Mouse (Mus musculus) ES-E14 (cell line): ENCODE measurements around the gene Mtap. TPM values are rescaled to one million over a fixed set of nuclear protein-coding genes. Genes with fewer than 3 reads are reported as not detected.

Source experiments
- DNase-seq: peaks from one replicate; pipeline ENCODE4 v3.0.0-alpha.2; 2013; ENCODE audit warnings: low read depth, low spot score
- H3K27ac ChIP-seq: 2 replicates; pipeline ENCODE4 v1.5.1; 2012; ENCODE audit warnings: low read depth, mild to moderate bottlenecking, low read length, moderate library complexity, mixed read lengths; ENCODE audit not compliant: poor library complexity, insufficient read depth, severe bottlenecking
- H3K36me3 ChIP-seq: 2 replicates; pipeline ENCODE4 v1.6.1; 2012; ENCODE audit warnings: mild to moderate bottlenecking, low read length, moderate library complexity, mixed read lengths; ENCODE audit not compliant: control insufficient read depth, poor library complexity, insufficient read depth, severe bottlenecking
- H3K4me1 ChIP-seq, 2 experiments: fragments of 150-350 bp in 1 of 2; sonication (generic) in 1 of 2; 2 replicates each; pipeline ENCODE4 v1.6.1; 2012; ENCODE audit warnings: low read length in 2 of 2, mild to moderate bottlenecking in 1 of 2, mixed read lengths in 1 of 2; ENCODE audit not compliant: control insufficient read depth in 2 of 2, insufficient read depth in 2 of 2, poor library complexity in 1 of 2
- H3K4me3 ChIP-seq, 2 experiments: fragments of 150-350 bp in 1 of 2; sonication (generic) in 1 of 2; 2 replicates each; pipeline ENCODE4 v1.5.1; 2012; ENCODE audit warnings: low read length in 2 of 2, low read depth in 1 of 2, mild to moderate bottlenecking in 1 of 2, mixed read lengths in 1 of 2; ENCODE audit not compliant: insufficient read depth in 1 of 2, poor library complexity in 1 of 2, severe bottlenecking in 1 of 2
- H3K9ac ChIP-seq: 2 replicates; pipeline ENCODE4 v1.6.1; 2012; ENCODE audit warnings: low read depth, mild to moderate bottlenecking, low read length, mixed read lengths; ENCODE audit not compliant: poor library complexity, insufficient read depth, severe bottlenecking
- H3K9me3 ChIP-seq: fragments of 150-350 bp; sonication (generic); 2 replicates; pipeline ENCODE4 v1.6.1; 2012; ENCODE audit warnings: low read depth, mild to moderate bottlenecking, low read length; ENCODE audit not compliant: control insufficient read depth, insufficient read depth
- CHD2 ChIP-seq: IDR thresholded peaks from 2 replicates; pipeline ENCODE4 v1.6.1; 2014; ENCODE audit warnings: mild to moderate bottlenecking, low read depth, low read length, inconsistent platforms
- HCFC1 ChIP-seq: IDR thresholded peaks from 2 replicates; pipeline ENCODE4 v1.6.1; 2012; ENCODE audit warnings: low read length, inconsistent platforms, borderline replicate concordance; ENCODE audit not compliant: insufficient read depth
- MAFK ChIP-seq: IDR thresholded peaks from 2 replicates; pipeline ENCODE4 v1.6.1; 2014; ENCODE audit warnings: mild to moderate bottlenecking, low read depth, low read length, inconsistent platforms; ENCODE audit not compliant: insufficient read depth
- ZC3H11A ChIP-seq: IDR thresholded peaks from 2 replicates; pipeline ENCODE4 v1.6.1; 2012; ENCODE audit warnings: low read depth, mild to moderate bottlenecking, inconsistent platforms, low read length, borderline replicate concordance
- ZNF384 ChIP-seq: IDR thresholded peaks from 2 replicates; pipeline ENCODE4 v1.6.1; 2012; ENCODE audit warnings: low read depth, low read length, inconsistent platforms
- in situ Hi-C, 2 experiments: fragments of 600-800 bp; cut with MboI; formaldehyde crosslinking; loops; one replicate each; pipeline ENCODE4 v1.15.1; 2025; ENCODE audit warnings: low sequenced_read_pairs in 2 of 2, inconsistent platforms in 1 of 2; ENCODE audit not compliant: unreplicated experiment in 2 of 2
- total RNA-seq: library from RNA; depleted of rRNA; stranded (reverse); fragments of 300-350 nt; gene quantifications from 2 replicates; pipeline ENCODE4 v1.2.3, GENCODE M21; 2012; rRNA removed

Mtap gene
- total RNA-seq, 1 experiment = 59.3 TPM

GRCm38 (mm10) chr4:89200806-89201205, 63.9 kb downstream of the Mtap start:
- no peak for DNase-seq
- in situ Hi-C loops = no loop called here
- H3K4me1 ChIP-seq = no peaks in the 10 kb centered on the region

DNA sequence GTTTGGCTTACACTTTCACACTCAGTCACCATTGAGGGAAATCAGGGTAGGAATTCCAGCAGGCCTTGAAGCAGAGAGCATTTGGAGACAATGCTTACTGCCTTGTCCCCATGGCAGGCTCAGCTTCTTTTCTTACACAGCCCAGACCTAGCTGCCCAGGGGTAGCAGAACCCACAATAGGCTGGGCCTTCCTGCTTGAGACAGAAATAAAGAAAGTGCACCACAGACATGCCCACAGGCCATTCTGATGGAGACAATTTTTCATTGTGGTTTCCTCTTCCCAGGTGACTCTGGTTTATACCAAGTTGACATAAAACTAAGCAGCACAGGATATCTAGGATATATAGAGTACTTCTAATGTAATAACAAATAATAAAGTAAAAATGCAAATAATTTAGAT, 72.4 kb downstream of the Mtap start:
- H3K4me3 ChIP-seq = no peak overlapping the region

More at GRCm38 (mm10) chr4:89200806-89201205, 63.9 kb downstream of the Mtap start:
- no peaks in the 10 kb centered on the region for H3K36me3 ChIP-seq
- no peaks in the 10 kb centered on the region for H3K9me3 ChIP-seq
- no peak overlapping the region for H3K4me3 ChIP-seq
- H3K27ac ChIP-seq = no peak overlapping the region
- H3K9ac ChIP-seq = no peak overlapping the region
- TF ChIP-seq CHD2 (no peak), ZNF384 (no peak), ZC3H11A (no peak), HCFC1 (no peak), MAFK (no peak)

DNA sequence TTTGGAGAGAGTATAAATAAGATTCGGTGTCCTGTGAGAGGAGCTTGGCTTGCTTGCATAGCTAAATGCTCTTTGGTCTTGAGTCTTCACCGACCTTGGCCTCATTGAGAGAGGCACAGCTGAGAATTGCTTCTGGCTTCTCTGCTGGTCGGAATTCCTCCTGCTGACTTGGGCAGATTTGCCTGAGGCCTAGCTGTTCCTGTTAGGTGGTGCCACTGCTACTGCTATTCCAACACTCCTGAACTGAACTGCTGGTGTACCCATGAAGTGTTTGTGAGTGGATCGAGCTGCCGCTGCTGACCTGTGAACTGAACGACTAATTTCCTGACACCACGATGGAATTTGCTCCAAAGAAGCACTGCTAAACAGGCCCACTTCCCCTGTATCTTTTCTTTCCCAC, 73.4 kb downstream of the Mtap start:
- Histone ChIP-seq H3K9ac (no peak overlapping the region), H3K4me1 (no peaks in the 10 kb centered on the region), H3K9me3 (no peaks in the 10 kb centered on the region), H3K27ac (no peak overlapping the region), H3K4me3 (no peak overlapping the region), H3K36me3 (no peaks in the 10 kb centered on the region)
- DNase-seq = no peak
- TF ChIP-seq CHD2 = no peak
- in situ Hi-C loops = no loop called here

More for the DNA sequence above, 72.4 kb downstream of the Mtap start:
- H3K36me3 ChIP-seq = no peaks in the 10 kb centered on the region
- H3K9me3 ChIP-seq = no peaks in the 10 kb centered on the region
- no peak overlapping the region for H3K9ac ChIP-seq
- no peak for DNase-seq
- TF ChIP-seq MAFK (no peak), HCFC1 (no peak), ZC3H11A (no peak), CHD2 (no peak), ZNF384 (no peak)
- no peak overlapping the region for H3K27ac ChIP-seq
- in situ Hi-C loops = no loop called here
- H3K4me1 ChIP-seq = no peaks in the 10 kb centered on the region

- H3K4me1 ChIP-seq = no peaks in the 10 kb centered on the region
- H3K27ac ChIP-seq = no peak overlapping the region
- in situ Hi-C loops = no loop called here
- H3K36me3 ChIP-seq = no peaks in the 10 kb centered on the region
- H3K9me3 ChIP-seq = no peaks in the 10 kb centered on the region
- no peak for TF ChIP-seq CHD2
- TF ChIP-seq ZNF384 = no peak
- TF ChIP-seq HCFC1 = no peak
- TF ChIP-seq MAFK = no peak
- TF ChIP-seq ZC3H11A = no peak
- no peak overlapping the region for H3K4me3 ChIP-seq
- DNase-seq = no peak
- no peak overlapping the region for H3K9ac ChIP-seq
Measured at GRCm38 (mm10) chr4:89212178-89212577, 75.3 kb downstream of the Mtap start.

Other genes starting within 250 kb of the Mtap start
- gene Cdkn2a, start 157.5 kb downstream of the Mtap start, total RNA-seq = 26.9 and 53.4 TPM in 2 replicates
- gene Cdkn2b, start 173.9 kb downstream of the Mtap start, total RNA-seq = 13.4 and 34.3 TPM in 2 replicates